Mouse (Mus musculus): ENCODE measurements around the gene Cyb561d2. TPM values are rescaled to one million over a fixed set of nuclear protein-coding genes. Genes with fewer than 3 reads are reported as not detected.

Gene Cyb561d2
- polyA plus RNA-seq, 1 experiment = 34.3 TPM

GRCm38 (mm10) chr9:107555031-107555457 is 13.1 kb upstream of the Cyb561d2 start:
- DNase-seq (ENCODE audit: low read depth) = peak; percentile 56
- TF ChIP-seq POLR2A (IDR thresholded peaks at IDR 0.05; ENCODE audit: borderline replicate concordance, extremely low read depth, insufficient read depth, insufficient read length, poor library complexity, severe bottlenecking) (no peak), CTCF (IDR thresholded peaks at IDR 0.05; ENCODE audit: borderline replicate concordance, extremely low read depth, insufficient read depth, insufficient read length) (no peak)

GRCm38 (mm10) chr9:107554319-107554825 is 12.4 kb upstream of the Cyb561d2 start:
- DNase-seq (ENCODE audit: low read depth) = peak; percentile 99
- TF ChIP-seq POLR2A (IDR thresholded peaks at IDR 0.05; ENCODE audit: borderline replicate concordance, extremely low read depth, insufficient read depth, insufficient read length, poor library complexity, severe bottlenecking) (peak; percentile 71; the same call in 1 of the 2 replicates), CTCF (IDR thresholded peaks at IDR 0.05; ENCODE audit: borderline replicate concordance, extremely low read depth, insufficient read depth, insufficient read length) (no peak)

GRCm38 (mm10) chr9:107553541-107554318 is 11.7 kb upstream of the Cyb561d2 start:
- no peak for TF ChIP-seq POLR2A (IDR thresholded peaks at IDR 0.05; ENCODE audit: borderline replicate concordance, extremely low read depth, insufficient read depth, insufficient read length, poor library complexity, severe bottlenecking)
- no peak for TF ChIP-seq CTCF (IDR thresholded peaks at IDR 0.05; ENCODE audit: borderline replicate concordance, extremely low read depth, insufficient read depth, insufficient read length)
- DNase-seq (ENCODE audit: low read depth) = no peak

DNA sequence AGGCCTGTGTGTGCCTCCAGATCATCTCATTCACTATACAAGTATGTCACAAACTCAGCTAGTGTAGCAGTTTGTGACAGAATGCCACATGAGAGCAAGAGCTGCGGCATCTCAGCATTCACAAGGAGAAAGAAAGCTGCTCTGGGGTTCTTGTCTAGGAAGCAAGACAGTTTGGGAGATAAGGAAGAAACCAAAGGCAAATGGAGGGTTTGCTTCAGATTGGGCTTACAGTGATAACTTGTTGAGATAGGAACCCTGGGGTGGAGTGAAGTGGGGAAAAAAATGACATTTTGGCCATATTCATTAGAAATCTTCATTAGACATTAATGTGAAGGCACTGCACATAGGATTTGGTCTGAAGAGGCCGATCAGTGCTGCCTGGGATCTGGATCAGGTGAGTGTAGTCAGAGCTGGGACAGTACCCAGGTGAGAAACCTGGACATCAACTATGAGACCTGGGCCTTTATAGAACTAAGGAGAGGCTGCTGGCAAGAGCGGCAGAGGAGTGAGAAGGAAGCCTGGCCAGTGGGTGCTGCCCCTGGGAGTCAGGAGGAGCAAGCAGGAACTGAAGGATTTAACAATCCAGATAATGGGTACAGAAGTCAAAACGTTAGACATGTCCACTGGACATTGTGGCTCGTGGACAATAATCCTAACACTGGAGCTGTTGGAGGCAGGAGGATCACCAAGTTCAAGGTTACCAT is 10.8 kb upstream of the Cyb561d2 start:
- no peak for DNase-seq (ENCODE audit: low read depth)
- TF ChIP-seq POLR2A (IDR thresholded peaks at IDR 0.05; ENCODE audit: borderline replicate concordance, extremely low read depth, insufficient read depth, insufficient read length, poor library complexity, severe bottlenecking) (no peak), CTCF (IDR thresholded peaks at IDR 0.05; ENCODE audit: borderline replicate concordance, extremely low read depth, insufficient read depth, insufficient read length) (no peak)

GRCm38 (mm10) chr9:107551890-107552355 is 9.9 kb upstream of the Cyb561d2 start:
- no peak for TF ChIP-seq POLR2A (IDR thresholded peaks at IDR 0.05; ENCODE audit: borderline replicate concordance, extremely low read depth, insufficient read depth, insufficient read length, poor library complexity, severe bottlenecking)
- no peak for TF ChIP-seq CTCF (IDR thresholded peaks at IDR 0.05; ENCODE audit: borderline replicate concordance, extremely low read depth, insufficient read depth, insufficient read length)
- no peak for DNase-seq (ENCODE audit: low read depth)

- DNase-seq (ENCODE audit: low read depth) = peak; percentile 44
- 0 out of 2 replicates have a peak, but pooled peaks have one; percentile 16 for TF ChIP-seq POLR2A (IDR thresholded peaks at IDR 0.05; ENCODE audit: borderline replicate concordance, extremely low read depth, insufficient read depth, insufficient read length, poor library complexity, severe bottlenecking)
- TF ChIP-seq CTCF (IDR thresholded peaks at IDR 0.05; ENCODE audit: borderline replicate concordance, extremely low read depth, insufficient read depth, insufficient read length) = no peak
These were observed 9.3 kb upstream of the Cyb561d2 start, which contains the start of gene Rassf1 for GRCm38 (mm10) chr9:107551117-107551889. Rassf1 (plus strand) TSS chr9:107551555.

DNA sequence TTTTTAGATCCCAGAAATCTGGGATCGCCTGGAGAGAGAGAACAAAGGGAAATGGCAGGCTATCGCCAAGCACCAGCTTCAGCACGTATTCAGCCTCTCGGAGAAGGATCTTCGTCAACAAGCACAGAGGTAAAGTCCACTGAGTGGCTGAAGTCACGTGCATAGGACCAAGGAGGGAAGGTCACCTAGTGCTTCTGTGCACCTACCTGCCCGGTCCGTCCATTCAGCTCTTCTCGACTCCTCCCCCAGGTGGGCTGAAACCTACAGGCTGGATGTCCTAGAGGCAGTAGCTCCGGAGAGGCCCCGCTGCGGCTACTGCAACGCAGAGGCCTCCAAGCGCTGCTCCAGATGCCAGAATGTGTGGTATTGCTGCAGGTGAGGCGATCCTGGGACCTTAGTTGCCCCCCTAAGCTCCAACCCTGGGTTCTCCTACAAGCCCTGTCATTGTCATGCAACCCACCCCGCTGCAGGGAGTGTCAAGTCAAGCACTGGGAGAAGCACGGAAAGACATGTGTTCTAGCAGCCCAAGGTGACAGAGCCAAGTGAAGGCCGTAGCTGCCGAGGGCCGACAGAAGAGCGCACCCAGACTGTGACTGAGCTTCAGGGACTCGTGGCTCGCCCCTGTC is 8.6 kb upstream of the Cyb561d2 start:
- TF ChIP-seq CTCF (IDR thresholded peaks at IDR 0.05; ENCODE audit: borderline replicate concordance, extremely low read depth, insufficient read depth, insufficient read length) (no peak), POLR2A (IDR thresholded peaks at IDR 0.05; ENCODE audit: borderline replicate concordance, extremely low read depth, insufficient read depth, insufficient read length, poor library complexity, severe bottlenecking) (no peak)
- DNase-seq (ENCODE audit: low read depth) = no peak

GRCm38 (mm10) chr9:107549297-107550074 is 7.5 kb upstream of the Cyb561d2 start:
- TF ChIP-seq POLR2A (IDR thresholded peaks at IDR 0.05; ENCODE audit: borderline replicate concordance, extremely low read depth, insufficient read depth, insufficient read length, poor library complexity, severe bottlenecking) = no peak
- no peak for TF ChIP-seq CTCF (IDR thresholded peaks at IDR 0.05; ENCODE audit: borderline replicate concordance, extremely low read depth, insufficient read depth, insufficient read length)
- DNase-seq (ENCODE audit: low read depth) = no peak

- no peak for DNase-seq (ENCODE audit: low read depth)
- TF ChIP-seq POLR2A (IDR thresholded peaks at IDR 0.05; ENCODE audit: borderline replicate concordance, extremely low read depth, insufficient read depth, insufficient read length, poor library complexity, severe bottlenecking) (no peak), CTCF (IDR thresholded peaks at IDR 0.05; ENCODE audit: borderline replicate concordance, extremely low read depth, insufficient read depth, insufficient read length) (no peak)
These were observed 6.8 kb upstream of the Cyb561d2 start for GRCm38 (mm10) chr9:107548820-107549219.

- no peak for TF ChIP-seq CTCF (IDR thresholded peaks at IDR 0.05; ENCODE audit: borderline replicate concordance, extremely low read depth, insufficient read depth, insufficient read length)
- no peak for TF ChIP-seq POLR2A (IDR thresholded peaks at IDR 0.05; ENCODE audit: borderline replicate concordance, extremely low read depth, insufficient read depth, insufficient read length, poor library complexity, severe bottlenecking)
- DNase-seq (ENCODE audit: low read depth) = no peak
These were observed 6.0 kb upstream of the Cyb561d2 start for GRCm38 (mm10) chr9:107547957-107548356.

All from brain, embryonic 14.5 days (tissue).